Mouse (Mus musculus): Measurements from ENCODE around the gene Trim25.
A peak's percentile ranks its signal among the peaks of the same experiment; 100 is the strongest.
"Not testable (repeated sequence)": the region's sequence is repeated elsewhere in the genome, so short reads cannot be mapped to it uniquely, and the experiment has no call there.

Gene Trim25

GRCm38 (mm10) chr11:89024181-89024881 is 25.2 kb downstream of the Trim25 start:
- DNase-seq (ENCODE audit: low read depth), result peak; percentile 45

DNA sequence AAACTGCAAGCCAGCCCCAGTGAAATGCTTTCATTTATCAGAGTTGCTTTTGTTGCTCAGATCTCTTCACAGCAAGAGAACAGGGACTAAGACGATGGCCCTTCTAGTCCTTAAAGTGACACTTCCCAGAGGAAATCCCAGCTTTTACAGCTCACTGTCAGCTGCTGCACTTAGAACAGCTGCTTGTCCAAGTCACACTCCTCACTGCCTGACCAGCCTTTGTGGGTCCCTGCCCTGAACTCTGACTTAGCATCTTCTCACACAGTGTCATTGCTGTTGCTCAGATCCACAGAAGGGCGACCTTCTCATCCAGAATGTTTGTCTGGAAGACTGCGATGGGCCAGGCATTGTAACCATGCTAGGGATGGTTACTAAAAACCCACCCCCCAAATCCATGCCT is 26.4 kb downstream of the Trim25 start:
- DNase-seq (ENCODE audit: low read depth), result no peak

DNA sequence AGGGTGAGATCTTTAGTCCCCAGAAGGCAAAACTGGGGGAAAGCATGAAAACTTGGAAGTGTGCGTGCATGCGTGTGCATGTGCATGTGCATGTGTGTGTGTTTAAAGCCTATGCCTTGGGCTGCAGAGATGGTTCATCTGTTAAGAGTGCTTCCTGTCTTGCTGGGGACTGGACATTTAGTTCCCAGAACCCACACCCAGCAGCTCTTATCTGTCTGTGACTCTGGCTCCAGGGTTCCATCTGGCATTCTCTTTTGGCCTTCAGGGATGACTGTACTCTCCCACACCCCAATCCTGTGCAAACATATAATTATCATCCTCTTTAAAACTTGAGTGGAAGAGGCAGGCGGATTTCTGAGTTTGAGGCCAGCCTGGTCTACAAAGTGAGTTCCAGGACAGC is 26.9 kb downstream of the Trim25 start:
- DNase-seq (ENCODE audit: low read depth), result no peak

DNA sequence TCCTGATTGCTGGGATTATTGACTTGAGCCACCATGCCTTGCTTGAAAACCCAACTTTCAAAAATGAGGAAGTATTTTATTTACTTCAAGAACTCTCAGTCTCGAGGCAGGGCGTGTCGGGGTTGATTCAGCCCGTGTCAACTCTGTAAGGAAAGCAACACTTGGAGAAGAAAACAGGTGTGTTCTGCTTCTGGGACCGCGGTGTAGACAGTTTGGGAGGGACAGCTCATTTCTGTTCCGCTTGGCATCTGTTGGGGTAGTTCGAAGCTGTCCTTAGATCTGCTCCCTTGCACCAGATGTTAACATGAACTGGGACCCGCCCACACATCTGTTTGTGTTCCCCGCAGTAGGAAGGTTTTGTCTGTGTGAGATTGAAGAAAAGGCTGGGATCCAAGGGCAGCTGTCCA is 28.8 kb downstream of the Trim25 start:
- DNase-seq (ENCODE audit: low read depth), result no peak

GRCm38 (mm10) chr11:89028871-89029405 is 29.8 kb downstream of the Trim25 start:
- no peak for DNase-seq (ENCODE audit: low read depth)

DNA sequence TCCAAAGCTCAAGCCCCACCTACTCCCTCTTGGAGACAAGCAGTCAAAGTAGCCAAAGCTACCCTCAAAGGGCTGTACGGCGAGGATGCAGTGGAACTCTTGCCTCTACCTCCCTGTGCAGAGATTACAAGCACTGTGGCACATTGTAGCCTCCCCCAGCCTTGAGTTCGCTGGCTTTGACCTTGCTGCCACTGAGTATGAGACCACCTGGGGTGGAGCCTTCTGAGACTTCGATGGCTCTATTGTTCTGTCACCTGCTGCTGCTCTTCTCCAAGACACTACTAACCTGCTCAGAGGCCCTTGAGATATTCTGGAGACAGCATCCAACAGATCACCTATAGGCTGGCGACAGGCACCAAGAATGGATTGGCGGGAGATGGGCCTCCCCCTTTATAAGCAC is 31.4 kb downstream of the Trim25 start:
- no peak for DNase-seq (ENCODE audit: low read depth)

- DNase-seq (ENCODE audit: low read depth), result no peak
These were observed 32.0 kb downstream of the Trim25 start for GRCm38 (mm10) chr11:89031189-89031588.

- no peak for DNase-seq (ENCODE audit: low read depth)
These were observed 35.4 kb downstream of the Trim25 start for GRCm38 (mm10) chr11:89034592-89034991.

DNA sequence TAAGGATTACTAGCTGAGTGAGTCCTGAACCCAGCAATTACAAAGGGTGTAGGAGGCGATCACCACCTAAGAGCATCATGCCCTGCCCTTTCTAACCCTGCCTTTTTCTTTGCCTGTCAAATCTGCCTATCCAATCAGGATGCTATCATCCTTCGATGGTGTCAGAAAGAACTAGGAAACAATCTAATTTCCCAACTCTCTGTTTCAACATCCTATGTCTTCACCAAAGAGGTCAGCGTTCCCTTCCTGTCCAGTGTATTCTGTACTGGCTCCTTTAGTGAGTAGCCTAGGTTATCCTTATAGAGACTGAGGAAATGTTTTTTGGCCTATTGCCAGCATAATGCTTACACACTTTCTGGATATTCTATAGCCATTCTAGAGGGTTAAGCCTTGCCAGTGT is 36.4 kb downstream of the Trim25 start:
- no peak for DNase-seq (ENCODE audit: low read depth)

GRCm38 (mm10) chr11:89038496-89038895 is 39.3 kb downstream of the Trim25 start:
- DNase-seq (ENCODE audit: low read depth), result no peak

DNA sequence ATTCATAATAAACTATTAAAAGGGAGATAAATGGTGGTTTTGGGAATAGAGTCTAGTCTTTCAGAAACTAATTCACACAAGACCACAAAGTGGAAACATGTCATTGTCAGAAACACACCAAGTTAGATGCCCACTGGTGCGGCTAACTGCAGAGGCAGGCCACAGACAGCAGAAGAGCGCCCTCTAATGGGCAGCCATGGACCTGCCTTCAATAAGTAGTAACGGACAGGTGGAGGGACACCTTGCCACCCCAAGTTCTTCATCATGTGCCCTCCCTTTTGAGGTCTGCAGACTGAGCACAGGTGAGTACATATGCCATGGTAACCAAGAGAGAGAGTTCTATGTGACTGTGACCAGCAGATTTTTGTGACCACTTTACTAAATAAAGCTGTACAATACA is 40.1 kb downstream of the Trim25 start:
- DNase-seq (ENCODE audit: low read depth), result no peak

DNA sequence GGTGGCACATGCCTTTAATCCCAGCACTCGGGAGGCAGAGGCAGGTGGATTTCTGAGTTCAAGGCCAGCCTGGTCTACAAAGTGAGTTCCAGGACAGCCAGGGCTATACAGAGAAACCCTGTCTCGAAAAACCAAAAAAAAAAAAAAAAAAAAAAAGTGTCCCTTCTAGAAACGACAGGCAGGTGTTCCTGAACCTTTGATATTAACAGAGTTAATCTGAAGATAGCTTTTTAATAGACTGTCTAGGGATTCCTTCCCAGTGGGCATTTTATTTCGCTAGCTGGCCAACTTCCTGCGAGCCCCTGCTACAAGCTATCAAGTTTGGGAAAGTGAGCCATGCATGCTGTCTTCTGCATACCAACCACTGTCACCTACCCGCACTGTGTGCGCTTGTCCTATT is 41.9 kb downstream of the Trim25 start:
- not testable (repeated sequence) for DNase-seq (ENCODE audit: low read depth)

DNA sequence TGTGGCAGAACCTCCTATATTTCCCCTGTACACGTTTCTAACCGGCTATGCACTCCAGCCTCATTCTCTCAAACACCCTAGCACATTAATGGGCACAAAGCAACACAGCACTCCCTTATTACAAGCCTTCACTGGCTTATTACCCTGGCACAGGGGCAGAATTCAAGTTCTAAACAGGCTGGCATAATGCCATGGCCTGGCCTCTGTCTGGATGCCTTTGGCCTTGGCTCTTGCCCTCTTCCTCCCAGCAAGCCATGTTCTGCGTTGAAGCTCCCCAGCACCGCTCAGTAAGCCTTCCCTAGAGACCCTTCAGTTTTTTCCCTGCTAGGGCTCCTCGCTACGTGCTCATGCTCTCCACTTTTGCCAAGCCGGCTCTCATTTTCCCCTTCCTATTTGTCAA is 43.9 kb downstream of the Trim25 start:
- no peak for DNase-seq (ENCODE audit: low read depth)

GRCm38 (mm10) chr11:89045501-89045900 is 46.3 kb downstream of the Trim25 start:
- not testable (repeated sequence) for DNase-seq (ENCODE audit: low read depth)

DNA sequence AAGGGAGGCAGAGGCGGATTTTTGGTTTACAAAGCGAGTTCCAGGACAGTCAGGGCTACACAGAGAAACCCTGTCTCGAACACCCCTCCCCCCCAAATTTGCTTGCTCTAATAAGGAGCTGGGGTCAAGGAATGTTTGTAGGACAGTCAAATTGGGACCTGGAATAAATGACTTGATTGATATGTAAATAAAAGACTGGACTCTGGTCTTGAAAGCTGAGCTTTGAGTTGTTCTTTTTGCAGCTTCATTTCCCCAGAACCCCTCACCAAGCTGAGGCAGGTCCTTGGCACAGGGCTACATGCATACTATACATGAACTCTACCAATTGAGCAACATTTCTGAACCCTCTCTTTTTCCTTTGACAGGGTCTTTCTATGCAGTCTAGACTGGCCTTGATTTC is 46.8 kb downstream of the Trim25 start:
- no peak for DNase-seq (ENCODE audit: low read depth)

DNA sequence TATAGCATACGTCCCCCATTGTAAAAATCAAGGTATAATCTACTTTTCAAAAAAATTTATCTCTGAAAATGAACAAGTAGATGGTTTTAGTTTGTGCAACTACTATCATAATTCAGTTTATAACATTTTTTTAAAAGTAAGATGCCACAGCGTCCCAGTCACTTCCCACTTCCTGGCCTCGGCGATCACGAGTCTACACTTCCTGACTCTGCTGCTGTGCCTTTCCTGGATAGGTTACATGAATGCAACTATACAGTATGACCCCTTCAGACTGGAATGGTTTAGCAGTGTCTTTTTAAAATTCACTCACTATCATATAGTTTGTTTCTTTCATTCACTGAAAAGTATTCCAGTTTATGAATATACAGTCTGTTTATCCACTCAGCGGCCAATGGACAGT is 52.6 kb downstream of the Trim25 start:
- no peak for DNase-seq (ENCODE audit: low read depth)

- DNase-seq (ENCODE audit: low read depth), result no peak
These were observed 56.9 kb downstream of the Trim25 start for GRCm38 (mm10) chr11:89055931-89056690.

DNA sequence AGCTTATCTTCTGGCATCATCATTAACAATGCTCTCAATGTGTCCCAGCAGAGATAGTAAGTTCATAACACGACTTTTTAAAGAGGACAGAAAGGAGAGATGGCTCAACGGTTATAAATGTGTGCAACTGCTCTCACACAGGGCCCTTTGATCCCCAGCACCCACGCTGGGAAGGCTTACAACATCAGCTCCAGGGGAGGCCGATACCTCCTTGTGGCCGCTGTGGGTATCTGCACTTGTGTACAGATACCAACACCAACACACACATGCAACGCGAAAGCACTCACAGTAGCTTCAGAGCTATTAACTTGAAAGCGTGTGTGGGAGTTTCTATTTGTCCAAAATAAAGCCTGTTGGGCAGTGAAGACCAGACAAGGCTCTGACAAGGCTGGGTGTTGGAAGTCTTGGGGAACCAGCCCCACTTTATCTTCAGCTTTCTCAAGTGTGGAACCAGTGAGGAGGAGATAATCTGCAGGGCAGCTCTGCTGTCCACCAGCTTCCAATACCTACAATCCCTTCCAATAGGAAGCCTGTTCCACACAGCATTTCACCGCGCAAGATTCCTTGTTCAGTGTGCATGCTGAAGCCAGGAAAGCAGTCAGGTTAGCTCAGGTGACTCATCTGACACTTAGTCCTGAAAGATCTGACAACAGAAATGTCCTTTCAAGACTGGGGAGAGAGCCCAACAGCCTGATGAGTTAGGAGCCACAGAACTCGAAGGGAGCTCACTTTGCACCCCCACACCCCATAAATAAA is 59.5 kb downstream of the Trim25 start:
- DNase-seq (ENCODE audit: low read depth), result no peak

- DNase-seq (ENCODE audit: low read depth), result no peak
These were observed 60.8 kb downstream of the Trim25 start for GRCm38 (mm10) chr11:89059919-89060422.

DNA sequence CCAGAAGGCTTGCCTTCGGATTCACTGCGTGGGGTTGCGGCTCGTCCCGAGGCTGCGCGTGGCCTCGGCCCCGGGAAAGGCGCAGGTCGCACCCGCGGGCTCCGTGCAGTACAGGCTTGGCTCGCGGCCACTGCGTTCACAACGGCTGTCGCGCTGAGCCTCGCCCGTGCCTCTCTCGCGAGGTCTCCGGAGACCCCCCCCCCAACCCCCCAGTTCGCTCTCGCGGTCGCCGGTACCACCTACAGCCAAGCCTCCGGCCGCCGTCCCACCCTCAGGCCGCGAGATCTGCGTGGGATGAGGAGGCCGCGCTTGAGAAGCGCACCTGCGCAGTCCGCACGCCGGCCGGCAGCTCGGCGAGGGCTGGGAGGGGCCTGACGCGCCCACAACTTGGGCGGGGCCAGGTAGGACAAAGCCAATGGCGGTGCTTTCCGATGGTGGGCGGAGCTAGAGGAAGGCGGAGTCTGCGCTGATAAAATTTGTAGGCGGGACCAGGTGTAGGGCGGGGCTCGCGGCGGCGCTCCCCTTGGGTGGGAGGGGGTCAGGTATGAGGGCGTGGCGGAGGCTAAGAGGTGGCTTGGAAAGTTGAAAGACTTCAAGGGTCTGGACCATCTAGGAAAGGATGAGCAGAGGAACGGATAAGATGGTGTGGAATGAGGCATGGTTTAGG is 61.4 kb downstream of the Trim25 start:
- peak; percentile 70 for DNase-seq (ENCODE audit: low read depth)

- DNase-seq (ENCODE audit: low read depth), result no peak
These were observed 62.2 kb downstream of the Trim25 start for GRCm38 (mm10) chr11:89061362-89061761.

- DNase-seq (ENCODE audit: low read depth), result no peak
These were observed 65.1 kb downstream of the Trim25 start for GRCm38 (mm10) chr11:89064312-89064711.
